Mouse (Mus musculus) olfactory bulb, adult 2 months (tissue): ENCODE measurements around the gene Rad51d.

Source experiments
- CTCF ChIP-seq: fragments of 200-500 bp; IDR thresholded peaks from 2 replicates; pipeline ENCODE4 v1.5.1; 2012; ENCODE audit warnings: low read depth, mild to moderate bottlenecking, low read length, moderate library complexity; ENCODE audit not compliant: insufficient read depth
- POLR2A ChIP-seq: fragments of 200-500 bp; IDR thresholded peaks from 2 replicates; pipeline ENCODE4 v1.6.1; 2012; ENCODE audit warnings: mild to moderate bottlenecking, low read depth, low read length, moderate library complexity; ENCODE audit not compliant: insufficient read depth

GRCm38 (mm10) chr11:82844771-82845414, 45.5 kb downstream of the Rad51d start:
- TF ChIP-seq POLR2A (no peak), CTCF (no peak)
